Mouse (Mus musculus) C2C12 (cell line): ENCODE results near the gene Cdh22. TPM values are rescaled to one million over a fixed set of nuclear protein-coding genes. Genes with fewer than 3 reads are reported as not detected.

Experiments
- H3K27me3 ChIP-seq: one replicate; pipeline ENCODE4 v1.6.1; 2011; ENCODE audit not compliant: control insufficient read depth, insufficient read depth, insufficient read length
- H3K36me3 ChIP-seq: one replicate; pipeline ENCODE4 v1.6.1; 2011; ENCODE audit not compliant: control insufficient read depth, insufficient read depth
- H3K4me3 ChIP-seq: one replicate; pipeline ENCODE4 v1.5.1; 2011; ENCODE audit warnings: mild to moderate bottlenecking, control low read depth; ENCODE audit not compliant: poor library complexity, insufficient read depth, severe bottlenecking
- H3K79me2 ChIP-seq: one replicate; pipeline ENCODE4 v1.6.1; 2011; ENCODE audit not compliant: control insufficient read depth, insufficient read depth
- H3K79me3 ChIP-seq: one replicate; pipeline ENCODE4 v1.6.1; 2011; ENCODE audit warnings: low read depth, control low read depth
- H3ac ChIP-seq: one replicate; pipeline ENCODE3; 2011; ENCODE audit warnings: low read depth; ENCODE audit not compliant: control insufficient read depth, insufficient read length
- CEBPB ChIP-seq: IDR thresholded peaks from one replicate; pipeline ENCODE4 v1.6.1; 2011; ENCODE audit warnings: low read depth, mild to moderate bottlenecking, control low read depth, moderate library complexity
- CTCF ChIP-seq: IDR thresholded peaks from one replicate; pipeline ENCODE4 v1.5.1; 2011; ENCODE audit not compliant: control insufficient read depth, insufficient read depth, insufficient read length
- FOSL1 ChIP-seq: IDR thresholded peaks from one replicate; pipeline ENCODE4 v1.8.0; 2011; ENCODE audit warnings: mild to moderate bottlenecking, low read length; ENCODE audit not compliant: poor library complexity, insufficient read depth, severe bottlenecking
- MAX ChIP-seq: IDR thresholded peaks from one replicate; pipeline ENCODE4 v1.6.1; 2011; ENCODE audit warnings: mild to moderate bottlenecking, control low read depth
- MYOD1 ChIP-seq: IDR thresholded peaks from one replicate; pipeline ENCODE4 v1.6.1; 2011; ENCODE audit warnings: low read depth; ENCODE audit not compliant: control insufficient read depth, insufficient read length
- MYOG ChIP-seq: IDR thresholded peaks from one replicate; pipeline ENCODE4 v1.6.1; 2011; ENCODE audit not compliant: control insufficient read depth, insufficient read length; ENCODE audit errors: extremely low read depth
- USF1 ChIP-seq: IDR thresholded peaks from one replicate; pipeline ENCODE4 v1.6.1; 2011; ENCODE audit warnings: low read depth, mild to moderate bottlenecking, control low read depth, moderate library complexity
- polyA plus RNA-seq: library from polyadenylated mRNA; unstranded; fragments of >200 nt; fragmentation: generic; extraction: Trizol; gene quantifications from one replicate; pipeline ENCODE4 v1.2.1, GENCODE M21; 2012; ENCODE audit warnings: missing spikeins

The Cdh22 gene
- polyA plus RNA-seq, 1 experiment: 0.02 TPM

- H3K4me3 ChIP-seq: no peak overlapping the region
- H3K79me2 ChIP-seq: no peaks in the 10 kb centered on the region
- TF ChIP-seq FOSL1: no peak
- no peak for TF ChIP-seq CEBPB
- TF ChIP-seq MAX: no peak
- no peak for TF ChIP-seq CTCF
- TF ChIP-seq USF1: no peak
- TF ChIP-seq MYOG: no peak
- TF ChIP-seq MYOD1: no peak
- H3ac ChIP-seq: no peak overlapping the region
- no peaks in the 10 kb centered on the region for H3K79me3 ChIP-seq
- H3K36me3 ChIP-seq: no peaks in the 10 kb centered on the region
- peaks cover 73% of the 10 kb centered on the region for H3K27me3 ChIP-seq
Observed at GRCm38 (mm10) chr2:165253269-165253668, 18.6 kb upstream of the Cdh22 start.

GRCm38 (mm10) chr2:165252801-165253200 lies 18.1 kb upstream of the Cdh22 start:
- Histone ChIP-seq H3K79me2 (no peaks in the 10 kb centered on the region), H3K27me3 (peaks cover 73% of the 10 kb centered on the region)

GRCm38 (mm10) chr2:165252381-165252780 lies 17.7 kb upstream of the Cdh22 start:
- Histone ChIP-seq H3K4me3 (no peak overlapping the region), H3K79me3 (no peaks in the 10 kb centered on the region), H3ac (no peak overlapping the region), H3K79me2 (no peaks in the 10 kb centered on the region), H3K27me3 (peaks cover 76% of the 10 kb centered on the region), H3K36me3 (no peaks in the 10 kb centered on the region)
- TF ChIP-seq CTCF (no peak), CEBPB (no peak), FOSL1 (no peak), MYOD1 (no peak), USF1 (no peak), MYOG (no peak), MAX (no peak)

More at GRCm38 (mm10) chr2:165252801-165253200, 18.1 kb upstream of the Cdh22 start:
- no peaks in the 10 kb centered on the region for H3K36me3 ChIP-seq
- no peaks in the 10 kb centered on the region for H3K79me3 ChIP-seq
- TF ChIP-seq CEBPB: no peak
- TF ChIP-seq USF1: no peak
- H3K4me3 ChIP-seq: no peak overlapping the region
- H3ac ChIP-seq: no peak overlapping the region

GRCm38 (mm10) chr2:165250903-165251302 lies 16.2 kb upstream of the Cdh22 start:
- Histone ChIP-seq H3ac (no peak overlapping the region), H3K27me3 (peaks cover 76% of the 10 kb centered on the region), H3K79me2 (no peaks in the 10 kb centered on the region), H3K36me3 (no peaks in the 10 kb centered on the region), H3K79me3 (no peaks in the 10 kb centered on the region), H3K4me3 (no peak overlapping the region)
- TF ChIP-seq FOSL1: no peak
- TF ChIP-seq USF1: no peak
- no peak for TF ChIP-seq MYOD1
- no peak for TF ChIP-seq MAX
- no peak for TF ChIP-seq CEBPB
- TF ChIP-seq CTCF: no peak
- no peak for TF ChIP-seq MYOG

GRCm38 (mm10) chr2:165248967-165249366 lies 14.3 kb upstream of the Cdh22 start:
- Histone ChIP-seq H3K27me3 (peaks cover 77% of the 10 kb centered on the region), H3K36me3 (no peaks in the 10 kb centered on the region)

GRCm38 (mm10) chr2:165246349-165246748 lies 11.7 kb upstream of the Cdh22 start:
- Histone ChIP-seq H3K4me3 (no peak overlapping the region), H3K79me3 (no peaks in the 10 kb centered on the region), H3K79me2 (no peaks in the 10 kb centered on the region), H3K27me3 (peaks cover 78% of the 10 kb centered on the region), H3K36me3 (no peaks in the 10 kb centered on the region), H3ac (no peak overlapping the region)
- TF ChIP-seq MAX (no peak), FOSL1 (no peak)

More at GRCm38 (mm10) chr2:165248967-165249366, 14.3 kb upstream of the Cdh22 start:
- H3K4me3 ChIP-seq: no peak overlapping the region
- H3K79me2 ChIP-seq: no peaks in the 10 kb centered on the region
- H3K79me3 ChIP-seq: no peaks in the 10 kb centered on the region
- H3ac ChIP-seq: no peak overlapping the region
- TF ChIP-seq CTCF: no peak
- no peak for TF ChIP-seq CEBPB
- TF ChIP-seq FOSL1: no peak
- no peak for TF ChIP-seq MYOD1
- TF ChIP-seq MAX: no peak
- no peak for TF ChIP-seq USF1
- TF ChIP-seq MYOG: no peak
